Mouse (Mus musculus) liver, postnatal 0 days (tissue): ENCODE data around the gene Syngr2.

Experiments used
- CTCF ChIP-seq: sonication (generic); IDR thresholded peaks from 2 replicates; pipeline ENCODE4 v1.5.1; 2016; ENCODE audit warnings: antibody characterized with exemption, low read depth
- EP300 ChIP-seq: IDR thresholded peaks from 2 replicates; pipeline ENCODE4 v1.6.1; 2016; ENCODE audit warnings: antibody characterized with exemption, low read depth, mild to moderate bottlenecking

- no peak for TF ChIP-seq EP300
- no peak for TF ChIP-seq CTCF
Observed at GRCm38 (mm10) chr11:117765361-117765760, 44.1 kb upstream of the Syngr2 start.
